Mouse (Mus musculus): ENCODE data around the gene Tmprss6.

GRCm38 (mm10) chr15:78402423-78402822, 66.0 kb downstream of the Tmprss6 start:
- TF ChIP-seq CTCF (IDR thresholded peaks at IDR 0.05; ENCODE audit: low read depth, low read length) (no peak), TAL1 (conservative IDR thresholded peaks at IDR 0.05; ENCODE audit: low read depth, low read length) (no peak), POLR2AphosphoS5 (IDR thresholded peaks at IDR 0.05; ENCODE audit: insufficient replicate concordance, low read depth, low read length) (no peak)

Measured in G1E (cell line).